Comparison of ENCODE assay signal across 9 mouse cellular contexts in genomic region chr11:83935986-83936665, GRCm38 (mm10). TPM values are rescaled to one million over a fixed set of nuclear protein-coding genes. Genes with fewer than 3 reads are reported as not detected.
DNase-seq lines count a peak whose midpoint lies in the region; TF ChIP-seq lines count a peak whose summit lies in the region.
"Had no signal": no experiment of that assay in that cellular context is flagged by ENCODE, and none has a peak within 500 bp of the region (broad histone marks: within the 10 kb centered on the region; RNA-seq: fewer than 3 reads in every experiment).

No protein-coding gene starts in this region.

- H3K9me3 ChIP-seq in CH12.LX (replicated peaks; ENCODE audit: low read length): no peaks in the 10 kb centered on the region
- H3K9me3 ChIP-seq: heart, embryonic 13.5 days had no signal

- dilution Hi-C loops in CH12.LX (cut with MboI; ENCODE audit: extremely low pct_ligation_motif_present, extremely low pct_unique_long_range_greater_than_20kb, low sequenced_read_pairs): no loop called here

- TF ChIP-seq POLR2A in CH12.LX (IDR thresholded peaks at IDR 0.05; ENCODE audit: low read depth, low read length): no peak
- TF ChIP-seq POLR2A in bone marrow macrophage, adult 2 months (IDR thresholded peaks at IDR 0.05; ENCODE audit: borderline replicate concordance, low read depth, low read length): no peak
- no peak for TF ChIP-seq POLR2A in embryonic fibroblast, embryonic 13.5 days (IDR thresholded peaks at IDR 0.05; ENCODE audit: low read depth, low read length)

- H3K36me3 ChIP-seq in CH12.LX (replicated peaks in 1 of 2; ENCODE audit: control insufficient read depth in 1 of 2, insufficient read depth in 1 of 2, low read length in 1 of 2): no peaks in the 10 kb centered on the region
- H3K36me3 ChIP-seq: heart, embryonic 13.5 days had no signal

- peaks cover 6% of the 10 kb centered on the region for H3K27me3 ChIP-seq in CH12.LX (replicated peaks)

- intact Hi-C loops in heart, postnatal 25 days (cut with DNase I): loop anchor here (1.0 to 5.0 kb wide), 2 partner anchors 134 to 151 kb away; no protein-coding TSS in a partner anchor

- no peak for TF ChIP-seq EP300 in CH12.LX (IDR thresholded peaks at IDR 0.05; ENCODE audit: low read length)

- peaks cover 0 to 11% of the 10 kb centered on the region in 2 experiments; a peak in 2 of 4 replicates for H3K4me1 ChIP-seq in CH12.LX (ENCODE audit: control insufficient read depth in 1 of 2, insufficient read depth in 2 of 2)
- no peaks in the 10 kb centered on the region for H3K4me1 ChIP-seq in bone marrow macrophage, adult 2 months (ENCODE audit: control insufficient read depth, insufficient read depth, low read length)
- peaks cover 6% of the 10 kb centered on the region for H3K4me1 ChIP-seq in embryonic fibroblast, embryonic 13.5 days (ENCODE audit: control insufficient read depth, insufficient read depth, low read length)
- H3K4me1 ChIP-seq: heart, embryonic 13.5 days had no signal

- in situ Hi-C loops in CH12.LX (cut with MboI; ENCODE audit: low pct_ligation_motif_present, low pct_unique_long_range_greater_than_20kb, low sequenced_read_pairs): loop anchor here (5.0 to 25.0 kb wide), 2 partner anchors 149 to 374 kb away; no protein-coding TSS in a partner anchor

- TF ChIP-seq RAD21 in CH12.LX (IDR thresholded peaks at IDR 0.05; ENCODE audit: low read depth, low read length): peak; percentile 100

- DNase-seq in CH12.LX (ENCODE audit: extremely low read depth): peak; percentile 77
- peak; percentile 8 for DNase-seq in heart, postnatal 25 days (ENCODE audit: low spot score)
- DNase-seq in layer of hippocampus, adult 8-10 months (ENCODE audit: low spot score in 2 of 2): peak; percentile 47 to 81
- DNase-seq in lung, postnatal 14 days: peak; percentile 85
- peak; percentile 80 for DNase-seq in right cerebral cortex, postnatal 14 days
- DNase-seq in urinary bladder, postnatal 25 days (ENCODE audit: low spot score): peak; percentile 73

- H3K79me2 ChIP-seq in CH12.LX (replicated peaks; ENCODE audit: control insufficient read depth, extremely low read depth, insufficient read depth, poor library complexity, severe bottlenecking): no peaks in the 10 kb centered on the region

- peak; percentile 96 to 99 for TF ChIP-seq CTCF in CH12.LX (conservative IDR thresholded peaks at IDR 0.05 in 1 of 2, IDR thresholded peaks at IDR 0.05 in 1 of 2; ENCODE audit: low read depth in 2 of 2, low read length in 2 of 2)
- TF ChIP-seq CTCF in bone marrow macrophage, adult 2 months (IDR thresholded peaks at IDR 0.05; ENCODE audit: low read depth, low read length): peak; percentile 91
- TF ChIP-seq CTCF in embryonic fibroblast, embryonic 13.5 days (IDR thresholded peaks at IDR 0.05; ENCODE audit: borderline replicate concordance, insufficient read depth, low read length): peak; percentile 96

- H3K4me3 ChIP-seq in CH12.LX (replicated peaks in 1 of 3; ENCODE audit: low read depth in 2 of 3, low read length in 2 of 3, poor library complexity in 1 of 3): no peak overlapping the region
- no peak overlapping the region for H3K4me3 ChIP-seq in bone marrow macrophage, adult 2 months (ENCODE audit: insufficient read depth, low read length)
- no peak overlapping the region for H3K4me3 ChIP-seq in embryonic fibroblast, embryonic 13.5 days (ENCODE audit: insufficient read depth, low read length)
- H3K4me3 ChIP-seq: heart, embryonic 13.5 days had no signal

- H3K27ac ChIP-seq in CH12.LX (ENCODE audit: insufficient read depth, low read depth): no peak overlapping the region
- H3K27ac ChIP-seq in bone marrow macrophage, adult 2 months (ENCODE audit: insufficient read depth, low read depth, low read length): no peak overlapping the region
- no peak overlapping the region for H3K27ac ChIP-seq in embryonic fibroblast, embryonic 13.5 days (ENCODE audit: insufficient read depth, low read length)
- H3K27ac ChIP-seq: heart, embryonic 13.5 days had no signal

- peak overlapping the region; percentile 39 for H3K4me2 ChIP-seq in CH12.LX (ENCODE audit: insufficient read depth, low read depth, poor library complexity, severe bottlenecking)
- H3K4me2 ChIP-seq: heart, embryonic 13.5 days had no signal

- H3K9ac ChIP-seq in CH12.LX (ENCODE audit: insufficient read depth, low read depth): no peak overlapping the region
- H3K9ac ChIP-seq: heart, embryonic 13.5 days had no signal

TF ChIP-seq in CH12.LX, 34 proteins besides CTCF, POLR2A, EP300 and RAD21:
- peak; percentile 49; the same call in 1 of the 2 replicates for TF ChIP-seq IRF4 (IDR thresholded peaks at IDR 0.05; ENCODE audit: low read depth, low read length)
- no peak; the same call in 1 of the 2 replicates for TF ChIP-seq MAZ (IDR thresholded peaks at IDR 0.05; ENCODE audit: low read depth, low read length)
- no peak for TF ChIP-seq PAX5 (IDR thresholded peaks at IDR 0.05; ENCODE audit: low read length)
- TF ChIP-seq MYC (IDR thresholded peaks at IDR 0.05; ENCODE audit: low read depth, low read length): 0 out of 2 replicates have a peak, but pooled peaks have one; percentile 42
- no peak for TF ChIP-seq UBTF (IDR thresholded peaks at IDR 0.05; ENCODE audit: low read depth, low read length)
- no peak; the same call in 1 of the 2 replicates for TF ChIP-seq ETS1 (conservative IDR thresholded peaks at IDR 0.05; ENCODE audit: low read depth, low read length)
- no peak for TF ChIP-seq RCOR1 (conservative IDR thresholded peaks at IDR 0.05; ENCODE audit: low read depth, low read length)
- peak; percentile 99 for TF ChIP-seq SMC3 (IDR thresholded peaks at IDR 0.05; ENCODE audit: low read depth, low read length)
- peak; percentile 93 for TF ChIP-seq ZC3H11A (IDR thresholded peaks at IDR 0.05; ENCODE audit: low read depth, low read length)
- TF ChIP-seq BHLHE40 (IDR thresholded peaks at IDR 0.05; ENCODE audit: low read depth, low read length): no peak
- TF ChIP-seq KAT2A (IDR thresholded peaks at IDR 0.05; ENCODE audit: insufficient replicate concordance, low read length): no peak
- no peak for TF ChIP-seq JUN (IDR thresholded peaks at IDR 0.05; ENCODE audit: insufficient read depth, low read depth, low read length)
- peak; percentile 52; the same call in 1 of the 2 replicates for TF ChIP-seq JUND (conservative IDR thresholded peaks at IDR 0.05; ENCODE audit: low read depth, low read length)
- no peak for TF ChIP-seq TCF12 (IDR thresholded peaks at IDR 0.05; ENCODE audit: low read depth, low read length)
- TF ChIP-seq HCFC1 (IDR thresholded peaks at IDR 0.05; ENCODE audit: low read depth, low read length): 0 out of 2 replicates have a peak, but pooled peaks have one; percentile 5
- peak; percentile 69; the same call in 1 of the 2 replicates for TF ChIP-seq NELFE (IDR thresholded peaks at IDR 0.05; ENCODE audit: low read depth, low read length)
- peak; percentile 23; the same call in 1 of the 2 replicates for TF ChIP-seq MAX (IDR thresholded peaks at IDR 0.05; ENCODE audit: low read length)
- TF ChIP-seq MEF2A (IDR thresholded peaks at IDR 0.05; ENCODE audit: borderline replicate concordance, low read depth, low read length): peak; percentile 40; the same call in 1 of the 2 replicates
- 0 out of 2 replicates have a peak, but pooled peaks have one; percentile 19 for TF ChIP-seq CHD2 (IDR thresholded peaks at IDR 0.05; ENCODE audit: low read length)
- no peak for TF ChIP-seq E2F4 (IDR thresholded peaks at IDR 0.05; ENCODE audit: insufficient replicate concordance, low read depth, low read length)
- TF ChIP-seq ZNF384 (IDR thresholded peaks at IDR 0.05; ENCODE audit: low read depth, low read length): no peak
- TF ChIP-seq ELF1 (IDR thresholded peaks at IDR 0.05; ENCODE audit: low read depth, low read length): no peak
- peak; percentile 42; the same call in 1 of the 2 replicates for TF ChIP-seq SIN3A (IDR thresholded peaks at IDR 0.05; ENCODE audit: low read length)
- no peak for TF ChIP-seq USF1 (IDR thresholded peaks at IDR 0.05; ENCODE audit: low read depth, low read length)
- no peak for TF ChIP-seq POLR2AphosphoS2 (IDR thresholded peaks at IDR 0.05; ENCODE audit: low read depth, low read length)

RNA-seq across cellular contexts. Expression of gene Ddx52, which starts 5.7 kb away (rescaled TPM):
- total RNA-seq in CH12.LX (2012; rRNA removed): 54.2 and 64.5 TPM in 2 replicates
- 104 and 132 TPM in 2 replicates for total RNA-seq in CH12.LX (2014; rRNA removed)
- polyA plus RNA-seq in CH12.LX (2012; ENCODE audit: insufficient read length, low read depth): 93.7 and 102 TPM in 2 replicates
- polyA plus RNA-seq in bone marrow macrophage, adult 2 months (2012; ENCODE audit: insufficient read depth, insufficient read length, missing spikeins): 26.3 and 27.9 TPM in 2 replicates
- 30.8 and 31.0 TPM in 2 replicates for polyA plus RNA-seq in embryonic fibroblast, embryonic 13.5 days (2011; ENCODE audit: insufficient read length, low read depth, missing spikeins)
- 10 to 100 TPM in 1 of 2 experiments, 1 to 10 TPM in 1; 9.5 to 10.1 TPM for total RNA-seq in heart, postnatal 25 days (2021)
- 10 to 100 TPM; 14.0 to 17.1 (median 16.4) TPM for total RNA-seq in layer of hippocampus, adult 8-10 months (2022)

RNA-seq across cellular contexts. Expression of gene Synrg, which starts 28.1 kb away (rescaled TPM):
- total RNA-seq in CH12.LX (2012; rRNA removed) (13.3 and 15.8 TPM in 2 replicates), CH12.LX (2014; rRNA removed) (8.2 and 9.5 TPM in 2 replicates)
- 21.3 and 25.2 TPM in 2 replicates for polyA plus RNA-seq in CH12.LX (2012; ENCODE audit: insufficient read length, low read depth)
- 19.5 and 26.9 TPM in 2 replicates for polyA plus RNA-seq in bone marrow macrophage, adult 2 months (2012; ENCODE audit: insufficient read depth, insufficient read length, missing spikeins)
- 16.8 and 23.8 TPM in 2 replicates for polyA plus RNA-seq in embryonic fibroblast, embryonic 13.5 days (2011; ENCODE audit: insufficient read length, low read depth, missing spikeins)
- 10 to 100 TPM; 25.7 to 27.4 TPM for total RNA-seq in heart, postnatal 25 days (2021)
- 10 to 100 TPM; 69.6 to 80.3 (median 73.9) TPM for total RNA-seq in layer of hippocampus, adult 8-10 months (2022)

Comparison
In these comparisons a context has a peak if more than half of its experiments do, and no peak if none do; other contexts are left out.
1. DNase-seq: peak in every context shown above with its lines; median percentile 85 in lung, postnatal 14 days; 80 in right cerebral cortex, postnatal 14 days; 77 in CH12.LX; 73 in urinary bladder, postnatal 25 days; 64 in layer of hippocampus, adult 8-10 months; 8 in heart, postnatal 25 days.